Mouse (Mus musculus) gastrocnemius, adult 2 months (tissue): ENCODE measurements at regions not wholly inside any gene's neighbourhood (a gene's known extent, or its start where the extent isn't known, plus 50 kb on each side); places are given as distances from the start of the nearest gene placed in this dataset.

Source experiments
- DNase-seq: peaks from one replicate; pipeline ENCODE4 v3.0.0; 2022
- H3K27ac ChIP-seq: fragments of 200-600 bp; 2 replicates; pipeline ENCODE4 v1.8.1; 2022; ENCODE audit warnings: mild to moderate bottlenecking
- H3K4me3 ChIP-seq: fragments of 200-600 bp; 2 replicates; pipeline ENCODE4 v1.8.1; 2022; ENCODE audit warnings: mild to moderate bottlenecking, moderate library complexity
- CTCF ChIP-seq: fragments of 200-600 bp; IDR thresholded peaks from 2 replicates; pipeline ENCODE4 v1.8.1; 2022; ENCODE audit warnings: antibody characterized with exemption, mild to moderate bottlenecking, moderate library complexity
- intact Hi-C: fragments of 180-260 bp; cut with DNase I; formaldehyde crosslinking; loops from one replicate; pipeline ENCODE4 v1.15.1; 2025

- TF ChIP-seq CTCF = no peak
- H3K27ac ChIP-seq = no peak overlapping the region
- H3K4me3 ChIP-seq = no peak overlapping the region
- no peak for DNase-seq
- intact Hi-C loops = no loop called here
These were observed 305.2 kb upstream of the Epha4 start for GRCm38 (mm10) chr1:77820101-77820500.

- H3K4me3 ChIP-seq = no peak overlapping the region
- intact Hi-C loops = no loop called here
- DNase-seq = no peak
- no peak overlapping the region for H3K27ac ChIP-seq
- no peak for TF ChIP-seq CTCF
These were observed 300.6 kb upstream of the Epha4 start for GRCm38 (mm10) chr1:77815451-77815850.

GRCm38 (mm10) chr1:77811573-77811972, 296.7 kb upstream of the Epha4 start:
- no peak for TF ChIP-seq CTCF
- no peak overlapping the region for H3K4me3 ChIP-seq
- DNase-seq = no peak
- no peak overlapping the region for H3K27ac ChIP-seq
- intact Hi-C loops = no loop called here

GRCm38 (mm10) chr1:77790974-77791373, 276.1 kb upstream of the Epha4 start:
- no peak overlapping the region for H3K4me3 ChIP-seq
- intact Hi-C loops = no loop called here
- TF ChIP-seq CTCF = no peak
- no peak for DNase-seq
- H3K27ac ChIP-seq = no peak overlapping the region

- DNase-seq = no peak
- Histone ChIP-seq H3K27ac (no peak overlapping the region), H3K4me3 (no peak overlapping the region)
- intact Hi-C loops = no loop called here
- no peak for TF ChIP-seq CTCF
These were observed 239.4 kb upstream of the Epha4 start for GRCm38 (mm10) chr1:77754326-77754725.

- no peak overlapping the region for H3K4me3 ChIP-seq
- intact Hi-C loops = no loop called here
- H3K27ac ChIP-seq = no peak overlapping the region
- DNase-seq = no peak
- no peak for TF ChIP-seq CTCF
These were observed 233.9 kb upstream of the Epha4 start for GRCm38 (mm10) chr1:77748483-77749465.

GRCm38 (mm10) chr1:77732099-77732498, 217.2 kb upstream of the Epha4 start:
- H3K4me3 ChIP-seq = no peak overlapping the region
- intact Hi-C loops = no loop called here
- no peak for TF ChIP-seq CTCF
- no peak for DNase-seq
- H3K27ac ChIP-seq = no peak overlapping the region

- Histone ChIP-seq H3K4me3 (no peak overlapping the region), H3K27ac (no peak overlapping the region)
- TF ChIP-seq CTCF = no peak
- no peak for DNase-seq
- intact Hi-C loops = no loop called here
These were observed 212.7 kb upstream of the Epha4 start for GRCm38 (mm10) chr1:77727561-77727960.

- Histone ChIP-seq H3K4me3 (no peak overlapping the region), H3K27ac (no peak overlapping the region)
- TF ChIP-seq CTCF = no peak
- intact Hi-C loops = no loop called here
- DNase-seq = no peak
These were observed 208.4 kb upstream of the Epha4 start for GRCm38 (mm10) chr1:77723246-77723645.

- intact Hi-C loops = no loop called here
- H3K4me3 ChIP-seq = no peak overlapping the region
- H3K27ac ChIP-seq = no peak overlapping the region
- no peak for DNase-seq
- no peak for TF ChIP-seq CTCF
These were observed 206.0 kb upstream of the Epha4 start for GRCm38 (mm10) chr1:77720859-77721258.

GRCm38 (mm10) chr1:77713001-77713400, 198.1 kb upstream of the Epha4 start:
- intact Hi-C loops = no loop called here
- TF ChIP-seq CTCF = no peak
- Histone ChIP-seq H3K4me3 (no peak overlapping the region), H3K27ac (no peak overlapping the region)
- no peak for DNase-seq

GRCm38 (mm10) chr1:77708202-77709020, 193.5 kb upstream of the Epha4 start:
- no peak for DNase-seq
- H3K27ac ChIP-seq = no peak overlapping the region
- no peak overlapping the region for H3K4me3 ChIP-seq
- TF ChIP-seq CTCF = no peak
- intact Hi-C loops = no loop called here
